Mouse (Mus musculus) stomach, postnatal 0 days (tissue): ENCODE data around the gene Gm11084.

Experiments used
- CTCF ChIP-seq: IDR thresholded peaks from 2 replicates; pipeline ENCODE4 v1.5.1; 2016; ENCODE audit warnings: antibody characterized with exemption, low read depth, mild to moderate bottlenecking, moderate library complexity
- EP300 ChIP-seq: optimal IDR thresholded peaks from 2 replicates; pipeline ENCODE3; 2016; ENCODE audit warnings: antibody characterized with exemption

DNA sequence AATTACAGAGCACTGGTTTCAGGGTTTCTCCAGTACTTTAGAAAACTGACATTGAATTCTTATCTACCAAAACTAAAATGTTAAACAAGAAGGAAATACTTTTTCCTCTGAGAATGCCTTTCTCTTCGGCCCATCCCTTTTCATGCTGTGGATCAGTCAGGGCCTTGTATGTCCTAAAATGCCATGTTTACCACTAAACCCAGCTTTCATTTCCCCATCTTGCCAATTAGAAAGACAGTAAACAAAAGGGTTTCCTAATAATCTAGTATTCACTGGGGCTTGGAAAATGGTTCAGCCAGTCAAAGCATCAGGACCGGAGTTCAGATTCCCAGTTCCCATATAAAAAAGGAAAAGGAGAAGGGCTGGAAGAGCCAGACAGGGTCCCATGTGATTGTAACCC lies 21.1 kb downstream of the Gm11084 start:
- TF ChIP-seq EP300: no peak
- no peak for TF ChIP-seq CTCF
